Mouse (Mus musculus): Measurements from ENCODE around the gene Apol10b.
"Not testable (repeated sequence)": the region's sequence is repeated elsewhere in the genome, so short reads cannot be mapped to it uniquely, and the experiment has no call there.

Gene Apol10b

DNA sequence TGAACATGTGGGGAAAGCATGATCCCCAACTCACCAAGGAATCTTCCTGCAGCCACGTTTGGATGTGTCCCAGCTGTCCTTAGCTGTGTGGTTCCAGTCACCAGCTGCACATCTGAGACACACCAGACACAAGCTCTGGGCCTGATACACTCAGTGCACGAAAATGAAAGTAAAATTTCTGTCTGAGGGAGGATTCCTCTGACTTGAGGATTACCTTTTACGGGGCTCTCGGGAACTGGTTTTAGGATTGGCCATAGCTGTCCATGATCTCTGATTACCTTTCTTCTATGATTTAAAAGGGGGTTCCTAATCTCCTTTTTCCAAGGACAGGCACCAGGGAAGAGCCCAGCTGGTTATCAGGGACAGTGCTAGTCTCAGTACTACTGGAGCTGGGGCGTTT lies at the start of gene Apol10b:
Gene Apol10b (minus strand): TSS at position 165 of the 400 bp plus-strand sequence.
- DNase-seq (ENCODE audit: low spot score), result no peak

DNA sequence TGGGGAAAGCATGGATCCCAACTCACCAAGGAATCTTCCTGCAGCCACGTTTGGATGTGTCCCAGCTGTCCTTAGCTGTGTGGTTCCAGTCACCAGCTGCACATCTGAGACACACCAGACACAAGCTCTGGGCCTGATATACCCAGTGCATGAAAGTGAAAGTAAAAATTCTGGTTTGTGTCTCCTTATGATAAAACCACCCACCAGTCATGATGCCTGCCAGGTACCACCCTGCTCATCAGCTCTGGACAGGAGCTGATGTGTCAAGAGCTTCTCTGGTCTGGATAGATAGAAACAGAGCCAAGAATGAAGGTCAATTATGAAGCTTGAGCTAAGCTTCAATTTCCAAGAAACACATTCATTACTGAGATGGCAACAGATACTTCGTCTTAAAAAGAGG lies 47.3 kb upstream of the Apol10b start, which contains the start of gene Apol11b:
Gene Apol11b (minus strand): TSS at position 111 of the 400 bp plus-strand sequence.
- not testable (repeated sequence) for DNase-seq (ENCODE audit: low spot score)

DNA sequence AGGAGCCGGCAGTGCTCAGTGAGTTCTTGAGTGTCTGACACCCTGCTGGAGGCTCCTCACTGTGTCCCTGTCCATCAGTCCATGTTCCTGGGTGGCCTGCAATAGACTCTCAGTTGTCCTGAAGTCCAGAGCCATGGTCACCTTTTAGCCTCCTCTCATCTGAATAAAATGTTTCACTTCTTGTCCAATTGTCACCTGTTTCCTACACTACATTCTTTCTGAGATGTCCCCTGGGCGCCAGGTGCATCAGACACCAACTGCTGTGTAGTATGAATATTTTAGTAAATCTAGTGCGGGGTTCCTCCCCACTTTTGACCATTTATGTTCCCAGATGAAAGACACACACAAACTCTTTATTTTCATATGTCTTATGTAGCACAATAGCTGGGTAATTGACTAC lies 33.9 kb upstream of the Apol10b start:
- not testable (repeated sequence) for DNase-seq (ENCODE audit: low spot score)

DNA sequence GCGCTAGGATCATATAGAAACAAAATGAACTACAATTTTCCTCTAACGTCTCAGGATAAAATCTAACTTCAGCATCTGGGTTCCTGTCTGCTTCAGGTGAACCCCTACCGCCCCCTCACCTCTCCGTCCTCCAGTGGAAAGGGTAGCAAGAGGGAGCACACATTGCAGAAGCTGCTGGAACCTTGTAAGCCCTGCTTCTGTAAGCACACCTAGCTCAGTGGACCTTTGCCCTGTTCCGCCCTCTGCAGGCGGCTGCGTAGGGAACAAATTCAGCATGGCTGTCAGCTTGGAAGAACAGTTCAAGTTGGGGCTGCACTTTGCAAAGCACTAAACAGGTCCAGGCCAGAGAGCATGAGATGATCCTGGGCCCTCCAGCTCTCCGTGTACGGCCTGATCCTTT lies 32.7 kb upstream of the Apol10b start:
- not testable (repeated sequence) for DNase-seq (ENCODE audit: low spot score)

DNA sequence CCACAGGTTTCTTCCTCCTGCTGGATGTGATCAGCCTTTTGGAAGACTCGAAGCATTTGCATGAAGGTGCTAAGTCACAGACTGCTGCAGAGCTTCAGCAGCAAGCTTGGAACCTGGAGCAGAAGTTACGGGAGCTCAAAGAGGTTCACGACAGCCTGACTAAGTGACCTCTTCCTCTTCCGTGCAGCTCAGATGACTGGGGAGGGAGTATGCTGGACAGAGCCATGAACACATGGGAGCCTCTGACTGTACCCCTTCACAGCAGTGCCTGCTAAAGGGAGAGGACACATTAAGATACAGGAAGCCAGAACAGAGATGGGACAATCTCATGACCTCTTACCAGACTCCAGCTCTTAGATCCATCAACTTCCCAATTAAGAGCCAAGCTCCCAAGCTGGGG lies 30.5 kb upstream of the Apol10b start:
- not testable (repeated sequence) for DNase-seq (ENCODE audit: low spot score)

DNA sequence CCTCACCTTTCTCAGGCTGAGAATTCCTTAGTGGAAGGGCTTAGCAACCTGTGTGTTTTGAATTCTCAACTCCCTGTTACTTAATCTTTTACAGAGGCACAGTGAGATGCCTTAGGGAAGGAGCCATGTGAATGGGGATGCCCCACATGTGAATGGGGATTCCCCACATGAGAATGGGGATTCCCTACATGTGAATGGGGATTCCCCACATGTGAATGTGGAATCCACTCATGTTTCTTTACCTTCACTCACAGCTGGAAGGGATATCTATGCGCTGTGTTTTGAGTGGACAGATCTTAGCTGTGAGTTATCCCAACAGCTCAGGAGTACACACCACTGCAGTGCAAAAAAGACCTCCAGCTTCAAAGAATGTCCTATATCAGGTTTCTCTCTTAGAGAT lies 28.8 kb upstream of the Apol10b start:
- no peak for DNase-seq (ENCODE audit: low spot score)

DNA sequence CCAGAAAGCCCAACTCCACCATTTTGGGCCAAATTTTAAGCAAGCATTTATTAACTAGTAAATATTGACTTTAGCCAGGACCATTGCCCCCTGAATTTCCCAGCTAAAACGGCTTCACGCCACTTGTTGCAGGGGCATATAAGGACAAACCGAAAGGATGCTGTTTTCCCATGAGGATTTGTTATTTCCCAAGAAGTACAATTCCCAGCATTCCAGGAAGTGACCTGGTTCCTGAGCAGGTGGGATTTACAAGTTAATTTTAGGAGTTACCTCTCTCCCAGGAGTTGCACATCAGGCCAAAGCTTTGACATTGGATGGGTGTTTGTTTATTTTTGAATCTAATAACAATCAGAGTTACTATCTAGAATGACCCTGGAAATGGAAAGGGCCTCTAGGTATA lies 10.1 kb upstream of the Apol10b start:
- DNase-seq (ENCODE audit: low spot score), result no peak

DNA sequence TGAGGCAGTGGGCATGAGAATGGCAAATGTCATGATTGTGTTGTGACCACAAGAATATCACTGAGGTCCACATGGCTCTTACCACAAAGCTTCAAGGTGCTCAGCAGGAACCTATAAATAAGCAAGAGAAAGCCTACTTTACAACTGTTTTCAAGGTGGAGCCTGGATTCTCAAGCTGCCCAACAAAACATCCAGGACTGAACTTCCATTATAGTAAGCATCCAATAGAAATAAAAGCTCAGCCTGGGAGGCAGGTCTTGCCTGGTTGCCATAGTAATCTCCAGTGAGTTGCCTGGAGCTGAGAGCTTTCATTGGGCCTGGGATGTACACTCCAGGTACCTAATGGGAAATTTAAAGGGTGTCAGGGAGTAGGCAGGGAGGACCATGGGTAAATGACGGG lies 3.0 kb upstream of the Apol10b start, which contains the start of gene Gm36245:
Gene Gm36245 (plus strand): TSS at position 301 of the 400 bp plus-strand sequence.
- DNase-seq (ENCODE audit: low spot score), result no peak

DNA sequence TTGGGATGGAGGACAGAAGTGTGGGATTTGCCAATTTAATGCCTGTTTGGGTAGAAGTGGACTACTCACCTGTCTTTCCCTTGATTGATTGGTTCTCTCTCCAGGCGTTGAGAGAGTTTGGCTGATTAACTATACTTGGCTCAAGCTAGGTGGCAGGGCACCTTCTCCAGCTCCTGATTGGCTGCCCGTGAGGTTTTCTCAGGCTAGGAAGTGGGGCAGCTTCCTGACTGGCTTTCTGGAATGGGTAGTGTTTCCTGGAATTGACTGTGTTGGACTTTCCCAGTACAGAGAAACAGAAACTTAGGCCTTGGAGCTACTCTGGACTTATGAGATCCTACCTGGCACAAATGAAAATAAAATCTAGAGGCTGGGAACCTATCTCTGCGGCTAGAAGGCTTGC lies 2.5 kb upstream of the Apol10b start:
- no peak for DNase-seq (ENCODE audit: low spot score)

DNA sequence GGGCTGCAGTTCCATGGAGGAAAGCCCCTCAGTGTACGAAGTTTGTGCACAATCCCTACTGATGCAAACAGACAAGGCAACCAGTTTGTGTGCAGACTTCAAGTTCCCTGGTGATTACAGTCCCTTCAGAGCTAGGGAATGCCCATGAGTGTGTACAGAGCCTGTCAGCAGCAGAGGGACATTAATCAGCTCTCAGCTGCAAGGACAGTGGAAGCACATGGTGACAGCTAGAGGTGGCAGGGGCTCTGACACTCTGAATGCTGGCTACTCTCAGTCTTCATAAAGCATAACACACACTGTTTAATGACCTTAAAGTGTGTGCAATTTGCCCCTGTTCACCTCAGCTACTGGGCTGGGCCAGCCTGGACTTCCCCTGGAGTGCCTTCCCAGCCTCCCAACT lies 2.4 kb downstream of the Apol10b start:
- DNase-seq (ENCODE audit: low spot score), result no peak

DNA sequence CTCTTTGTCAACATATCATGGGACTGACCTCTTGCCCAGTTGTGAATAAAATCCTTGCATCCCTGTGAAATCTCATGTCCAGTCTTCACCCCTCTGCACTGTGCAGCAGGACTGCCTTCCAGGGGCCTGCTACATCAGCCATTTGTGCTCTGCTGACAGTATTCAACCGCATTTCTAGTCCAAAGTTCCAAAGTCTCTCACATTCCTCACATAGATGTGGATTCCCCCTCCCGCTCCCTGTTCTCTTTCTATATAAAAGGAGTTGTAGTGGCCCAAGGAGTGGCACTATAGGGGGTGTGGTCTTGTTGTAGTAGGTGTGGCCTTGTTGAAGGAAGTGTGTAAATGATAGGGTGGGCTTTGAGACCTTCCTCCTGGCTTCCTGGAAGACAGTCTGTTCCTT lies 5.0 kb downstream of the Apol10b start:
- DNase-seq (ENCODE audit: low spot score), result no peak

DNA sequence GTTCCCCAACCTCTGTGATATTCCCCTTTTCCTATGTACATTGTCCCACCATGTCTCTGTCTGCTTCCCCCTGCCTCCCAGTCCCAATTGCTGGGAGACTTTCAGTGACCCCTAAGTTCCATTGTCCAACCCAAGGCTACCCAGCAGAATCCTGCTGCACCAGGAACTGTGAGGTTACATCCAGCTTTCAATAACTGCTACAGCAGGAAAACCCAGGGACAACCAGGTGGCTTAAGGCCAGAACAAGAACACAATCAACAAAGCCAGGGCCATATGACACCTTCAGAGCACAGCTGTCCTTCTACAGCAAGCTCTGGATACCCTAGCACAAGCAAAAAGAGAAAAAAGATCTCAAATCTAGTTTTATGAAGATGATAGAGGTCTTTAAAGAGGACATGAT lies 6.9 kb downstream of the Apol10b start:
- DNase-seq (ENCODE audit: low spot score), result no peak

DNA sequence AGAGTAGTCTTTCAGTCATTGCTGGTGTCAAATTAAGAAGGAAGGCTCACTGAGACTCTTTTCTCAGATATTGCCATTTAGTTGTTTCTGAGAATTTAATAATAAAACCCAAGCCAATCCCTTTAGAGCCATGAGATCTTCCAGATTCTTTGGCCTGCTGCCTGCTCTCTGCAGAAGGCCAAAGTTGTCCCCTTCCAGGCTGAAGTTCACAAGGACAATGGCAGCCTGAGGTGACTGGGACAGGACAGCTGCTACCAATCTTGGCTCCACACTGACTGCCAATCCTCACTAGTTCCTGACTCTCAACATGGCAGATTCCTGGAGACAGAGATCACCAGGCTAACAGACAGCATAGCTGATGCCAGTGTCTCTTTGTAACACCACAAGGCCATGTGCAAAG lies 8.9 kb downstream of the Apol10b start:
- no peak for DNase-seq (ENCODE audit: low spot score)

DNA sequence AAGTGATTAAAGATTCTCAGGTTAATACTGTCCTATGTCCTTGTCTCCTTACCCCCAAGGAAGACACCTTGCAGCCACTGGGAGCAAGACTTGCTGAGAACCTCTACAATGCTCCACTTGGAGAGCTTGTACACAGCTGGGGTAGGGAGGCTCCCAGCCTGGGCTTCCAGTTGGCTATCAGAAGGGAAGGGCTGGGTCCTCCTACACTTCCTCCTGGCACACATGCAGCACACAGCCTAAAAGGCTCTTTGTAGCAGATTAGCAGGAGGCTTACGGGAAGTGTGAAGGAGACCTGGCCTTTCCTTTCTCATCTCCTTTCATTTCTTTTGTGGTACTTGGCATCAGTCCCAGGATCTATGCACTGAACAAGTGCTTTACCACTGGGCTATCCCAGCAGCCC lies 14.2 kb downstream of the Apol10b start:
- DNase-seq (ENCODE audit: low spot score), result peak; percentile 45

DNA sequence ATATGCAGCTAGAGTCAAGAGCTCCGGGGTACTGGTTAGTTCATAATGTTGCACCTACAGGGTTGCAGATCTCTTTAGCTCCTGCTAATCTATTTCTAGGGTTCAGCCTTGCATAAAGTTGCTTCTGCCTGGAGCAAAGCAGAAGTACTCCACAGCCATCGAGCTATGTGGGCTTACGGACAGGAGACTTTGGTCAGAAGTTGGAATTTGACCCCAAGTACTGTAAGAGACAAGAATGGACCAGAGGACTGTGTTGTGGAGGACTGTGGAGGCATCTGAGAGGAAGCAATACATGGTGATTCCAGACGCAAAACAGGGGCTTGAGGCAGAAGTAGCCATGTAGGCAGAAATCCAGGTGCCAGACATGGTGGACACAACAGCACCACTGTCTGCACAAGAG lies 16.6 kb downstream of the Apol10b start:
- no peak for DNase-seq (ENCODE audit: low spot score)

DNA sequence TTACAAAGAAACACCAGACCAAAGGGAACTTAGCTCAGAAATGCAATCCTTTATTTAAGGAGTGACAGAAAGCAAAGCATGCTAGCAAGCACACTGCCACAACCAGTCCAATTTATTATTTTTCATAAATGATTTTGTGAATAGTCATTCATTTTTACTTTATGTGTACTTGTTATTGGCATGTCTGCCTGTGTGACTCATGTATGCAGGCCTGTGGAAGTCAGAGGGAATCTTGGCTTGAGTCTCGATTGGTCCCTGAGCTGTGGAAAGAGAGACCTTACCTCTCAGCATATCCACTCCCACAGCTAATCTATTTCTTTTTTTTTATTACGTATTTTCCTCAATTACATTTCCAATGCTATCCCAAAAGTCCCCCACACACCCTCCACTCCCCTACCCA lies 17.1 kb downstream of the Apol10b start:
- DNase-seq (ENCODE audit: low spot score), result no peak

DNA sequence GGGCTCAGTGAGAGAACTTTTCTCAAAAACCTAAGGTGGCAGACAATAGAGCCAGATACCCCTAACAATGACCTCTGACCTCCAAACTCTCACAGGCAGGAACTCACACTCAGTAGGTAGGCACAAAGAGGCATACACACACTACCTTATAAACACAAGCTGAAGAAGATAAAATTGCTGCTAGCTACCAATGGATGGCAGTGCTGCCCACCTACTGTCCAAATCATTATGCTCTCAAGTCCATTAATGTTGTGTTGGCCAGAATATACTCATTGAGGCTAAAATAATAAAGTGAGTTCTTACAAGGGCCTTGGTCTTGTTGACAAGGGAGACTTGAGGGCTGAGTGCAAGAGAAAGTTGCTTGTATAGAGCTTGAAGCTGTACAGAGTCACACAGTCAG lies 32.7 kb downstream of the Apol10b start:
- DNase-seq (ENCODE audit: low spot score), result no peak

DNA sequence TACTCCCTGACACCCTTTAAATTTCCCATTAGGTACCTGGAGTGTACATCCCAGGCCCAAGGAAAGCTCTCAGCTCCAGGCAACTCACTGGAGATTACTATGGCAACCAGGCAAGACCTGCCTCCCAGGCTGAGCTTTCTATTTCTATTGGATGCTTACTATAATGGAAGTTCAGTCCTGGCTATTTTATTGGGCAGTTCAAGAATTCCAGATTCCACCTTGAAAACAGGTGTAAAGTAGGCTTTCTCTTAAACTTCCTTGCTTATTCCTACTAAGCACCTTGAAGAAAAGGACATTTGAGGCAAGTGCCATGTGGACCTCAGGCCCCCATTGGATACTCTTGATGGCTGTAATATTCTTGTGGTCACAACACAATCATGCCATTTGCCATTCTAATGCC lies 34.1 kb downstream of the Apol10b start, which contains the start of gene 1700025B11Rik:
Gene 1700025B11Rik (minus strand): TSS at position 101 of the 400 bp plus-strand sequence.
- DNase-seq (ENCODE audit: low spot score), result no peak

DNA sequence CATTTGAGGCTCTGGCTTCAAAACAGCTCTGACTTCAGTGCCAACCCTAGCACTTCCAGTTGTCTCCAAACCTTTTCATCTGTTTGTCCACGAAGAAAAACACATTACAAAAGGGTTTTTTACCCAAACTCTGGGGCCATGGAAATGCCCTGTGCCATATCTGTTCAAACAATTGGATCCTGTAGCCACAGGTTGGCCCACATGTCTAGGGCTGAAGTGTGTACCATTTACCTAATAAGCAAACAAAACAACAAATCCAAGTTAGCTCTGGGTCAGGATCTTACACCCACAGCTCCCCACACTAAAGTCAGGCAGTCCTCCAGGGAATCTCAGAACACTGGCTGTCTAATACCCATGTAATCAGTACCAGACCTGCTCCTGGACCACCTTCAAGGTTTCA lies 56.7 kb downstream of the Apol10b start:
- not testable (repeated sequence) for DNase-seq (ENCODE audit: low spot score)

Measured in testis, postnatal 10 days (tissue).